Comparison of ENCODE assay signal across 12 mouse cellular contexts in genomic region chr12:80861916-80862315, GRCm38 (mm10).
DNase-seq lines count a peak whose midpoint lies in the region; ATAC-seq and TF ChIP-seq lines count a peak whose summit lies in the region.
"Had no signal": no experiment of that assay in that cellular context is flagged by ENCODE, and none has a peak within 500 bp of the region (broad histone marks: within the 10 kb centered on the region; RNA-seq: fewer than 3 reads in every experiment).

No protein-coding gene starts in this region.

- no peaks in the 10 kb centered on the region for H3K36me3 ChIP-seq in forebrain, embryonic 15.5 days
- no peaks in the 10 kb centered on the region for H3K36me3 ChIP-seq in limb, embryonic 10.5 days

- ATAC-seq in frontal cortex, adult (ENCODE audit: low TSS enrichment): peak; percentile 83
- 0 out of 2 replicates have a peak, but pooled peaks have one; percentile 43 for ATAC-seq in forebrain, embryonic 15.5 days (replicated peaks)
- ATAC-seq: liver, postnatal 0 days had no signal

- H3K27me3 ChIP-seq in forebrain, embryonic 15.5 days: no peaks in the 10 kb centered on the region
- no peaks in the 10 kb centered on the region for H3K27me3 ChIP-seq in limb, embryonic 10.5 days (ENCODE audit: low read depth, poor library complexity, severe bottlenecking)

- peaks cover 34% of the 10 kb centered on the region for H3K4me1 ChIP-seq in forebrain, embryonic 15.5 days
- H3K4me1 ChIP-seq in limb, embryonic 10.5 days: peaks cover 11% of the 10 kb centered on the region

- 6% methylated on average over 1 of the region's 1 CpGs for WGBS in forebrain, embryonic 15.5 days
- WGBS in limb, embryonic 10.5 days: 0% methylated on average over 1 of the region's 1 CpGs

- H3K4me2 ChIP-seq in forebrain, embryonic 15.5 days (replicated peaks): no peak overlapping the region

- no peak overlapping the region for H3K4me3 ChIP-seq in layer of hippocampus, adult 2 months
- no peak overlapping the region for H3K4me3 ChIP-seq in forebrain, embryonic 15.5 days
- H3K4me3 ChIP-seq in limb, embryonic 10.5 days: no peak overlapping the region

- H3K9ac ChIP-seq in forebrain, embryonic 15.5 days (replicated peaks): no peak overlapping the region
- H3K9ac ChIP-seq: liver, postnatal 0 days had no signal

- H3K9me3 ChIP-seq in forebrain, embryonic 15.5 days: no peaks in the 10 kb centered on the region
- no peaks in the 10 kb centered on the region for H3K9me3 ChIP-seq in limb, embryonic 10.5 days (replicated peaks)

- DNase-seq in frontal cortex, postnatal 10 days (ENCODE audit: low spot score in 2 of 2): no peak
- DNase-seq in layer of hippocampus, adult 2 months (ENCODE audit: low spot score in 2 of 2): no peak
- no peak for DNase-seq in layer of hippocampus, adult 8-10 months (ENCODE audit: low spot score in 2 of 2)
- peak; percentile 74 to 87 for DNase-seq in cerebellum, adult 18-20 months
- DNase-seq in limb, embryonic 10.5 days (ENCODE audit: low spot score): no peak
- no peak for DNase-seq in adrenal gland, adult 2 months
- DNase-seq: kidney, postnatal 25 days; liver, postnatal 0 days; midbrain, embryonic 14.5 days; thymus, postnatal 36 days had no signal

- peak overlapping the region; percentile 61 for H3K27ac ChIP-seq in layer of hippocampus, adult 2 months
- H3K27ac ChIP-seq in forebrain, embryonic 15.5 days (replicated peaks): peak overlapping the region; percentile 14; the same call in 1 of the 2 replicates
- H3K27ac ChIP-seq in limb, embryonic 10.5 days: no peak overlapping the region

- TF ChIP-seq CTCF in layer of hippocampus, adult 2 months (conservative IDR thresholded peaks at IDR 0.05): no peak

Comparison
In these comparisons a context has a peak if more than half of its experiments do, and no peak if none do; other contexts are left out.
1. DNase-seq: peak in cerebellum, adult 18-20 months (2 of 2); none in frontal cortex, postnatal 10 days (0 of 2), layer of hippocampus, adult 2 months (0 of 2), layer of hippocampus, adult 8-10 months (0 of 2), limb, embryonic 10.5 days (single experiment) and adrenal gland, adult 2 months (single experiment).